ENCODE assay signal across 13 mouse cellular contexts in genomic region chr3:51387868-51388381, GRCm38 (mm10). TPM values are rescaled to one million over a fixed set of nuclear protein-coding genes. Genes with fewer than 3 reads are reported as not detected.
DNase-seq lines count a peak whose midpoint lies in the region; ATAC-seq and TF ChIP-seq lines count a peak whose summit lies in the region.
"Had no signal": no experiment of that assay in that cellular context is flagged by ENCODE, and none has a peak within 500 bp of the region (broad histone marks: within the 10 kb centered on the region; RNA-seq: fewer than 3 reads in every experiment).

No protein-coding gene starts in this region.

- peaks cover 11% of the 10 kb centered on the region for H3K4me1 ChIP-seq in kidney, embryonic 16.5 days (ENCODE audit: insufficient read depth, low read length)
- peaks cover 35% of the 10 kb centered on the region for H3K4me1 ChIP-seq in liver, embryonic 15.5 days (replicated peaks)
- no peaks in the 10 kb centered on the region for H3K4me1 ChIP-seq in heart, adult 2 months (ENCODE audit: control insufficient read depth, insufficient read depth, low read length)

- intact Hi-C loops in heart, adult 2 months (cut with DNase I), result no loop called here

- TF ChIP-seq CTCF in heart, adult 2 months (IDR thresholded peaks at IDR 0.05), result no peak

- no peak for TF ChIP-seq POLR2A in heart, adult 2 months (IDR thresholded peaks at IDR 0.05; ENCODE audit: insufficient read depth, low read depth, low read length)

- H3K36me3 ChIP-seq in kidney, embryonic 16.5 days (ENCODE audit: insufficient read depth, low read length), result no peaks in the 10 kb centered on the region
- no peaks in the 10 kb centered on the region for H3K36me3 ChIP-seq in liver, embryonic 15.5 days (replicated peaks)
- no peaks in the 10 kb centered on the region for H3K36me3 ChIP-seq in heart, adult 2 months (ENCODE audit: control insufficient read depth, insufficient read depth, low read length)
- H3K36me3 ChIP-seq: forebrain, embryonic 15.5 days; hindbrain, embryonic 15.5 days had no signal

- no peaks in the 10 kb centered on the region for H3K27me3 ChIP-seq in kidney, embryonic 16.5 days (ENCODE audit: insufficient read depth, low read length)
- H3K27me3 ChIP-seq in liver, embryonic 15.5 days, result 0 out of 2 replicates have a peak, but pooled peaks cover 3% of the 10 kb centered on the region
- H3K27me3 ChIP-seq in heart, adult 2 months (ENCODE audit: control insufficient read depth, insufficient read depth, low read length), result no peaks in the 10 kb centered on the region
- H3K27me3 ChIP-seq: hindbrain, embryonic 15.5 days had no signal

- TF ChIP-seq EP300 in heart, adult 2 months (IDR thresholded peaks at IDR 0.05; ENCODE audit: insufficient read depth, low read depth, low read length), result no peak

- no peak overlapping the region for H3K4me2 ChIP-seq in kidney, embryonic 16.5 days (replicated peaks; ENCODE audit: low read depth, low read length)
- H3K4me2 ChIP-seq in liver, embryonic 15.5 days, result peak overlapping the region; percentile 46

- H3K9me3 ChIP-seq in kidney, embryonic 16.5 days (ENCODE audit: low read length), result peaks cover 3% of the 10 kb centered on the region; the same call in 1 of the 2 replicates
- H3K9me3 ChIP-seq in liver, embryonic 15.5 days (replicated peaks), result no peaks in the 10 kb centered on the region
- H3K9me3 ChIP-seq: forebrain, embryonic 15.5 days; hindbrain, embryonic 15.5 days had no signal

- ATAC-seq in kidney, embryonic 16.5 days (ENCODE audit: low FRiP score, low TSS enrichment), result no peak
- no peak for ATAC-seq in liver, embryonic 15.5 days (ENCODE audit: insufficient read depth)
- ATAC-seq: forebrain, embryonic 15.5 days had no signal

- WGBS in kidney, embryonic 16.5 days, result 71% methylated on average over 8 of the region's 8 CpGs
- 55% methylated on average over 8 of the region's 8 CpGs for WGBS in liver, embryonic 15.5 days (ENCODE audit: insufficient replicate concordance)
- 84% methylated on average over 8 of the region's 8 CpGs for WGBS in heart, adult 2 months

- no peak overlapping the region for H3K4me3 ChIP-seq in kidney, embryonic 16.5 days (ENCODE audit: low read length)
- peak overlapping the region; percentile 16 for H3K4me3 ChIP-seq in liver, embryonic 15.5 days (replicated peaks)
- H3K4me3 ChIP-seq in heart, adult 2 months, result no peak overlapping the region
- H3K4me3 ChIP-seq: forebrain, embryonic 15.5 days had no signal

- DNase-seq in kidney, adult 11 months, result peak; percentile 67
- peak; percentile 39 for DNase-seq in cerebellum, adult 11 months
- DNase-seq in kidney, adult 8-10 months, result peak; percentile 56 to 79
- no peak for DNase-seq in heart, adult 2 months
- DNase-seq in ovary, postnatal 36 days (ENCODE audit: low spot score), result no peak
- no peak for DNase-seq in adrenal gland, postnatal 14 days
- DNase-seq: lung, adult 18-20 months; thymus, postnatal 36 days had no signal

- H3K9ac ChIP-seq in kidney, embryonic 16.5 days (replicated peaks; ENCODE audit: low read length), result no peak overlapping the region
- H3K9ac ChIP-seq in liver, embryonic 15.5 days, result peak overlapping the region; percentile 13; the same call in 1 of the 2 replicates
- H3K9ac ChIP-seq in heart, adult 2 months (ENCODE audit: low read depth, low read length), result no peak overlapping the region
- H3K9ac ChIP-seq: forebrain, embryonic 15.5 days; hindbrain, embryonic 15.5 days had no signal

- H3K79me2 ChIP-seq in heart, adult 2 months (replicated peaks; ENCODE audit: control insufficient read depth, insufficient read depth, low read length), result no peaks in the 10 kb centered on the region

- no peak overlapping the region for H3K27ac ChIP-seq in kidney, embryonic 16.5 days (ENCODE audit: low read length)
- H3K27ac ChIP-seq in liver, embryonic 15.5 days (replicated peaks), result 0 out of 2 replicates have a peak overlapping the region, but pooled peaks have one; percentile 35
- no peak overlapping the region for H3K27ac ChIP-seq in heart, adult 2 months
- H3K27ac ChIP-seq: forebrain, embryonic 15.5 days; hindbrain, embryonic 15.5 days had no signal

RNA-seq across cellular contexts. Expression of gene Mgarp, which starts 8.6 kb away (rescaled TPM):
- 7.3 and 10.5 TPM in 2 replicates for polyA plus RNA-seq in kidney, embryonic 16.5 days (2015; fragmentation: Nextera tagmentation; extraction: Ambion mirVana)
- polyA plus RNA-seq in liver, embryonic 15.5 days (2015; fragmentation: Nextera tagmentation; extraction: Ambion mirVana), result 1.3 and 1.9 TPM in 2 replicates
- total RNA-seq in heart, adult 2 months (2021), result under 1 TPM in 1 of 2 experiments, not detected in 1; 0.70 TPM
- 0.12 and 0.41 TPM in 2 replicates for polyA plus RNA-seq in heart, adult 2 months (2012; rRNA removed)
- total RNA-seq in adrenal gland, postnatal 14 days (2021), result 308 and 324 TPM in 2 replicates
- total RNA-seq: megakaryocyte, adult 5-6 weeks had no signal

RNA-seq across cellular contexts. Expression of gene Ndufc1, which starts 20.9 kb away (rescaled TPM):
- polyA plus RNA-seq in kidney, embryonic 16.5 days (2015; fragmentation: Nextera tagmentation; extraction: Ambion mirVana), result 672 and 707 TPM in 2 replicates
- 308 and 386 TPM in 2 replicates for polyA plus RNA-seq in liver, embryonic 15.5 days (2015; fragmentation: Nextera tagmentation; extraction: Ambion mirVana)
- total RNA-seq in heart, adult 2 months (2021), result 1,000 to 10,000 TPM; 1,555 to 1,819 TPM
- 526 and 770 TPM in 2 replicates for polyA plus RNA-seq in heart, adult 2 months (2012; rRNA removed)
- total RNA-seq in adrenal gland, postnatal 14 days (2021), result 888 and 904 TPM in 2 replicates

RNA-seq across cellular contexts. Expression of gene Naa15, which starts 27.0 kb away (rescaled TPM):
- polyA plus RNA-seq in kidney, embryonic 16.5 days (2015; fragmentation: Nextera tagmentation; extraction: Ambion mirVana), result 37.7 and 40.9 TPM in 2 replicates
- 20.4 and 22.3 TPM in 2 replicates for polyA plus RNA-seq in liver, embryonic 15.5 days (2015; fragmentation: Nextera tagmentation; extraction: Ambion mirVana)
- 10 to 100 TPM; 45.9 to 55.0 TPM for total RNA-seq in heart, adult 2 months (2021)
- 4.9 and 10.8 TPM in 2 replicates for polyA plus RNA-seq in heart, adult 2 months (2012; rRNA removed)
- 47.8 and 50.1 TPM in 2 replicates for total RNA-seq in adrenal gland, postnatal 14 days (2021)

RNA-seq across cellular contexts. Expression of gene Elf2, which starts 47.5 kb away (rescaled TPM):
- 62.9 and 64.4 TPM in 2 replicates for polyA plus RNA-seq in kidney, embryonic 16.5 days (2015; fragmentation: Nextera tagmentation; extraction: Ambion mirVana)
- 22.3 and 22.6 TPM in 2 replicates for polyA plus RNA-seq in liver, embryonic 15.5 days (2015; fragmentation: Nextera tagmentation; extraction: Ambion mirVana)
- 10 to 100 TPM; 55.7 to 56.9 TPM for total RNA-seq in heart, adult 2 months (2021)
- 25.6 and 38.1 TPM in 2 replicates for polyA plus RNA-seq in heart, adult 2 months (2012; rRNA removed)
- 87.8 and 88.4 TPM in 2 replicates for total RNA-seq in adrenal gland, postnatal 14 days (2021)

Comparison
In these comparisons a context has a peak if more than half of its experiments do, and no peak if none do; other contexts are left out.
1. DNase-seq: peak in kidney, adult 11 months (single experiment), cerebellum, adult 11 months (single experiment) and kidney, adult 8-10 months (2 of 2); none in heart, adult 2 months (0 of 2), ovary, postnatal 36 days (single experiment) and adrenal gland, postnatal 14 days (single experiment).